ENCODE assay signal across 10 mouse cellular contexts in genomic region chr5:64992540-64992939, GRCm38 (mm10).
DNase-seq lines count a peak whose midpoint lies in the region.
"Had no signal": no experiment of that assay in that cellular context is flagged by ENCODE, and none has a peak within 500 bp of the region (broad histone marks: within the 10 kb centered on the region; RNA-seq: fewer than 3 reads in every experiment).

No protein-coding gene starts in this region.

- DNase-seq in layer of hippocampus, adult 11-12 months (ENCODE audit: low spot score): peak; percentile 43
- DNase-seq in layer of hippocampus, adult 9-10 months (ENCODE audit: low spot score): no peak
- DNase-seq in CD4-positive helper T cell, adult 2 months (ENCODE audit: low read depth, low spot score): peak; percentile 35
- peak; percentile 70 for DNase-seq in MN1 (ENCODE audit: low spot score)
- peak; percentile 47 for DNase-seq in layer of hippocampus, adult 9-11 months
- no peak for DNase-seq in cerebellum, postnatal 10 days
- no peak for DNase-seq in urinary bladder, postnatal 10 days (ENCODE audit: low spot score)
- DNase-seq: cerebellum, adult 18-20 months; kidney, adult 18-20 months; thymus, postnatal 36 days had no signal

Comparison
In these comparisons a context has a peak if more than half of its experiments do, and no peak if none do; other contexts are left out.
1. DNase-seq: peak in layer of hippocampus, adult 11-12 months (single experiment), CD4-positive helper T cell, adult 2 months (single experiment), MN1 (single experiment) and layer of hippocampus, adult 9-11 months (single experiment); none in layer of hippocampus, adult 9-10 months (single experiment), cerebellum, postnatal 10 days (0 of 2) and urinary bladder, postnatal 10 days (single experiment).